Comparison of ENCODE assay signal across 15 mouse cellular contexts in the genomic region with DNA sequence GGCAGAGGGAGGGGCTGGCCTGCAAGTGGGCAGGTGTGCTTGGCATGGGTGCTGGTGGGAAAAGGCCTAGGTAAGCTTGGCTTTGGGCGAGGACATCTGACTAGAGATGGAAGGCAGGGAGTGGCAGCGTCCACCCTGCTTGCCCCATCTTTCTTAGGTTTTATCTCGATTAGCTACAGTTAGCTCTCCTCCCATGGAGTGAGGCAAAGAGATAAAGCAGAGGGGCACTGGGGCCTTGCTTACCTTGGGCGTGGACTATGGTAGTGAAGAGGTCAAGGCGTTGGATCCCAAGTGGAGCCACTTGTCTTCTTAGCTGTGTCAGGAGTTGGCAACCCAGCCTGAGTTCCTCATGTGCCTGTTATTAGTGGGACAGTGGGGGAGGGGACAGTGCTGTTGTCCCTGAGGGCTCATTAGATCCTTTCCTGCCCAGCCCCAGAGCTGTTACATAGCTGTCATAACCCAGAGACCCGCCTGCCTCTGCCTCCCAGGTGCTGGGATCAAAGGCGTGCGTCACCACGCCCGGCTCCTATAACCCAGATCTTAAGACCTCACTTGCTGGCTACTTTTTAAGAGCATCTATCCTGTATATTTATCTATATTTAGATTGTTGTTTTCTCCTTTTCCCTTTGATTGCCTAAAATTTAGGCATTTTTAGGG. TPM values are rescaled to one million over a fixed set of nuclear protein-coding genes. Genes with fewer than 3 reads are reported as not detected.
DNase-seq lines count a peak whose midpoint lies in the region; ATAC-seq and TF ChIP-seq lines count a peak whose summit lies in the region.
"Had no signal": no experiment of that assay in that cellular context is flagged by ENCODE, and none has a peak within 500 bp of the region (broad histone marks: within the 10 kb centered on the region; RNA-seq: fewer than 3 reads in every experiment).

No protein-coding gene starts in this region.

- no peaks in the 10 kb centered on the region for H3K9me3 ChIP-seq in heart, embryonic 12.5 days (replicated peaks)
- H3K9me3 ChIP-seq in liver, embryonic 13.5 days (replicated peaks): peaks cover 11% of the 10 kb centered on the region; the same call in 1 of the 2 replicates
- H3K9me3 ChIP-seq in stomach, embryonic 16.5 days (replicated peaks; ENCODE audit: control insufficient read depth, low read length): no peaks in the 10 kb centered on the region
- H3K9me3 ChIP-seq: limb, embryonic 15.5 days had no signal

- peaks cover 12% of the 10 kb centered on the region for H3K4me1 ChIP-seq in heart, embryonic 12.5 days (replicated peaks)
- H3K4me1 ChIP-seq in heart, adult 2 months (ENCODE audit: control insufficient read depth, insufficient read depth, low read length): no peaks in the 10 kb centered on the region
- peaks cover 91% of the 10 kb centered on the region for H3K4me1 ChIP-seq in liver, embryonic 13.5 days (replicated peaks)
- H3K4me1 ChIP-seq in stomach, embryonic 16.5 days (ENCODE audit: control insufficient read depth, insufficient read depth, low read length): no peaks in the 10 kb centered on the region
- H3K4me1 ChIP-seq: limb, embryonic 15.5 days had no signal

- peak overlapping the region; percentile 8; the same call in 1 of the 2 replicates for H3K27ac ChIP-seq in heart, embryonic 12.5 days (ENCODE audit: poor library complexity, severe bottlenecking)
- H3K27ac ChIP-seq in heart, adult 2 months: no peak overlapping the region
- peak overlapping the region; percentile 95 for H3K27ac ChIP-seq in liver, embryonic 13.5 days
- no peak overlapping the region for H3K27ac ChIP-seq in stomach, embryonic 16.5 days (ENCODE audit: low read length)
- H3K27ac ChIP-seq: limb, embryonic 15.5 days had no signal

- peak; percentile 86 for ATAC-seq in heart, embryonic 12.5 days (ENCODE audit: insufficient number of reproducible peaks, low FRiP score)
- peak; percentile 93 for ATAC-seq in erythroblast, adult 5-6 weeks (replicated peaks; ENCODE audit: low FRiP score, poor library complexity, severe bottlenecking)
- ATAC-seq in liver, embryonic 13.5 days (ENCODE audit: low read depth): peak; percentile 97
- peak; percentile 54; the same call in 1 of the 2 replicates for ATAC-seq in stomach, embryonic 16.5 days (ENCODE audit: insufficient read depth, low FRiP score)

- H3K4me2 ChIP-seq in heart, embryonic 12.5 days: no peak overlapping the region
- peak overlapping the region; percentile 64 for H3K4me2 ChIP-seq in liver, embryonic 13.5 days
- no peak overlapping the region for H3K4me2 ChIP-seq in stomach, embryonic 16.5 days (ENCODE audit: low read depth, low read length)
- H3K4me2 ChIP-seq: limb, embryonic 15.5 days had no signal

- no peak overlapping the region for H3K4me3 ChIP-seq in heart, embryonic 12.5 days
- H3K4me3 ChIP-seq in heart, adult 2 months: no peak overlapping the region
- H3K4me3 ChIP-seq in liver, embryonic 13.5 days (replicated peaks): peak overlapping the region; percentile 39
- H3K4me3 ChIP-seq in stomach, embryonic 16.5 days (replicated peaks; ENCODE audit: low read length): no peak overlapping the region
- H3K4me3 ChIP-seq: limb, embryonic 15.5 days had no signal

- peaks cover 80% of the 10 kb centered on the region for H3K36me3 ChIP-seq in heart, embryonic 12.5 days
- H3K36me3 ChIP-seq in heart, adult 2 months (ENCODE audit: control insufficient read depth, insufficient read depth, low read length): no peaks in the 10 kb centered on the region
- peaks cover 98% of the 10 kb centered on the region for H3K36me3 ChIP-seq in liver, embryonic 13.5 days
- H3K36me3 ChIP-seq in stomach, embryonic 16.5 days (ENCODE audit: control insufficient read depth, insufficient read depth, low read length): peaks cover 23% of the 10 kb centered on the region; the same call in 1 of the 2 replicates

- H3K9ac ChIP-seq in heart, embryonic 12.5 days: no peak overlapping the region
- no peak overlapping the region for H3K9ac ChIP-seq in heart, adult 2 months (ENCODE audit: low read depth, low read length)
- peak overlapping the region; percentile 71 for H3K9ac ChIP-seq in liver, embryonic 13.5 days
- no peak overlapping the region for H3K9ac ChIP-seq in stomach, embryonic 16.5 days (ENCODE audit: low read length)
- H3K9ac ChIP-seq: limb, embryonic 15.5 days had no signal

- DNase-seq in heart, adult 2 months: no peak
- DNase-seq in liver, embryonic 13.5 days: peak; percentile 77
- DNase-seq in layer of hippocampus, adult 18-20 months (ENCODE audit: low spot score in 2 of 2): no peak
- DNase-seq in adrenal gland, adult (ENCODE audit: inconsistent age in 2 of 2, low spot score in 1 of 2): no peak
- DNase-seq in kidney, adult 8-10 months: no peak
- DNase-seq: cerebellum, adult 11 months; cerebellum, postnatal 36 days; heart, adult 11 months; thymus, postnatal 25 days had no signal

- whole genome bisulfite sequencing in heart, embryonic 12.5 days: 84% methylated on average over 10 of the region's 10 CpGs
- WGBS in heart, adult 2 months: 87% methylated on average over 10 of the region's 10 CpGs
- WGBS in liver, embryonic 13.5 days (ENCODE audit: insufficient replicate concordance): 43% methylated on average over 10 of the region's 10 CpGs
- WGBS in stomach, embryonic 16.5 days: 82% methylated on average over 10 of the region's 10 CpGs

- intact Hi-C loops in heart, adult 2 months (cut with DNase I): no loop called here

- no peak for TF ChIP-seq CTCF in heart, adult 2 months (IDR thresholded peaks at IDR 0.05)

- no peak for TF ChIP-seq POLR2A in heart, adult 2 months (IDR thresholded peaks at IDR 0.05; ENCODE audit: insufficient read depth, low read depth, low read length)

- no peaks in the 10 kb centered on the region for H3K27me3 ChIP-seq in heart, embryonic 12.5 days (replicated peaks)
- H3K27me3 ChIP-seq in heart, adult 2 months (ENCODE audit: control insufficient read depth, insufficient read depth, low read length): no peaks in the 10 kb centered on the region
- H3K27me3 ChIP-seq in liver, embryonic 13.5 days: no peaks in the 10 kb centered on the region
- H3K27me3 ChIP-seq in stomach, embryonic 16.5 days (ENCODE audit: control insufficient read depth, insufficient read depth, low read length): no peaks in the 10 kb centered on the region
- H3K27me3 ChIP-seq: limb, embryonic 15.5 days had no signal

- no peaks in the 10 kb centered on the region; the same call in 1 of the 2 replicates for H3K79me2 ChIP-seq in heart, adult 2 months (replicated peaks; ENCODE audit: control insufficient read depth, insufficient read depth, low read length)

- TF ChIP-seq EP300 in heart, adult 2 months (IDR thresholded peaks at IDR 0.05; ENCODE audit: insufficient read depth, low read depth, low read length): no peak

RNA-seq across cellular contexts. Expression of a gene that starts 8.4 kb away (rescaled TPM):
- polyA plus RNA-seq in heart, embryonic 12.5 days (2016; fragmentation: Nextera tagmentation; extraction: Ambion mirVana): 13.2 and 15.4 TPM in 2 replicates
- 10 to 100 TPM; 12.0 to 15.8 TPM for total RNA-seq in heart, adult 2 months (2021)
- 14.0 and 14.2 TPM in 2 replicates for polyA plus RNA-seq in heart, adult 2 months (2012; rRNA removed)
- 325 and 552 TPM in 2 replicates for total RNA-seq in erythroblast, adult 5-6 weeks (2015; ENCODE audit: low replicate concordance)
- total RNA-seq in erythroblast, adult 5-6 weeks (2017; ENCODE audit: low replicate concordance): 230 and 255 TPM in 2 replicates
- 61.8 and 69.9 TPM in 2 replicates for polyA plus RNA-seq in liver, embryonic 13.5 days (2015; fragmentation: Nextera tagmentation; extraction: Ambion mirVana)
- 8.2 and 10.5 TPM in 2 replicates for polyA plus RNA-seq in stomach, embryonic 16.5 days (2015; fragmentation: Nextera tagmentation; extraction: Ambion mirVana)
- 10 to 100 TPM; 42.0 to 52.3 TPM for total RNA-seq in layer of hippocampus, adult 18-20 months (2021)

RNA-seq across cellular contexts. Expression of a gene that starts 40.2 kb away (rescaled TPM):
- 3.2 and 3.9 TPM in 2 replicates for polyA plus RNA-seq in heart, embryonic 12.5 days (2016; fragmentation: Nextera tagmentation; extraction: Ambion mirVana)
- under 1 TPM; 0.48 to 0.52 TPM for total RNA-seq in heart, adult 2 months (2021)
- 0.38 and 0.78 TPM in 2 replicates for polyA plus RNA-seq in heart, adult 2 months (2012; rRNA removed)
- total RNA-seq in erythroblast, adult 5-6 weeks (2015; ENCODE audit: low replicate concordance): 4.6 and 9.8 TPM in 2 replicates
- 2.9 and 11.3 TPM in 2 replicates for total RNA-seq in erythroblast, adult 5-6 weeks (2017; ENCODE audit: low replicate concordance)
- 1.7 and 2.2 TPM in 2 replicates for polyA plus RNA-seq in liver, embryonic 13.5 days (2015; fragmentation: Nextera tagmentation; extraction: Ambion mirVana)
- 116 and 128 TPM in 2 replicates for polyA plus RNA-seq in stomach, embryonic 16.5 days (2015; fragmentation: Nextera tagmentation; extraction: Ambion mirVana)
- total RNA-seq in layer of hippocampus, adult 18-20 months (2021): 1 to 10 TPM; 1.3 to 2.1 TPM

RNA-seq across cellular contexts. Expression of a gene that starts 48.9 kb away (rescaled TPM):
- polyA plus RNA-seq in heart, embryonic 12.5 days (2016; fragmentation: Nextera tagmentation; extraction: Ambion mirVana): 0.05 TPM in 1 of 2 replicates, not detected in the other
- total RNA-seq in heart, adult 2 months (2021): not detected
- 0.02 TPM in 1 of 2 replicates, not detected in the other for polyA plus RNA-seq in heart, adult 2 months (2012; rRNA removed)
- 0.19 TPM in 1 of 2 replicates, not detected in the other for total RNA-seq in erythroblast, adult 5-6 weeks (2015; ENCODE audit: low replicate concordance)
- 0.68 TPM in 1 of 2 replicates, not detected in the other for total RNA-seq in erythroblast, adult 5-6 weeks (2017; ENCODE audit: low replicate concordance)
- polyA plus RNA-seq in liver, embryonic 13.5 days (2015; fragmentation: Nextera tagmentation; extraction: Ambion mirVana): not detected in 2 replicates
- polyA plus RNA-seq in stomach, embryonic 16.5 days (2015; fragmentation: Nextera tagmentation; extraction: Ambion mirVana): 1.2 and 3.0 TPM in 2 replicates
- total RNA-seq in layer of hippocampus, adult 18-20 months (2021): under 1 TPM; 0.41 to 0.87 TPM
- polyA plus RNA-seq: embryonic facial prominence, embryonic 11.5 days; forebrain, embryonic 11.5 days had no signal

Comparison
In these comparisons a context has a peak if more than half of its experiments do, and no peak if none do; other contexts are left out.
1. H3K27ac ChIP-seq: peak in heart, embryonic 12.5 days (single experiment) and liver, embryonic 13.5 days (single experiment); none in heart, adult 2 months (single experiment) and stomach, embryonic 16.5 days (single experiment).
2. RNA of a gene that starts 40.2 kb away (polyA plus RNA-seq): 116 to 128 TPM in stomach, embryonic 16.5 days; 3.2 to 3.9 TPM in heart, embryonic 12.5 days, 1.7 to 2.2 TPM in liver, embryonic 13.5 days and 0.38 to 0.78 TPM in heart, adult 2 months; every median in the first group is over 10 times any median in the second.
3. Peak in every context shown above with its lines, with median percentiles within 50 percentile points of each other: ATAC-seq.